Mouse (Mus musculus): Measurements from ENCODE around the gene Plxdc1.

DNA sequence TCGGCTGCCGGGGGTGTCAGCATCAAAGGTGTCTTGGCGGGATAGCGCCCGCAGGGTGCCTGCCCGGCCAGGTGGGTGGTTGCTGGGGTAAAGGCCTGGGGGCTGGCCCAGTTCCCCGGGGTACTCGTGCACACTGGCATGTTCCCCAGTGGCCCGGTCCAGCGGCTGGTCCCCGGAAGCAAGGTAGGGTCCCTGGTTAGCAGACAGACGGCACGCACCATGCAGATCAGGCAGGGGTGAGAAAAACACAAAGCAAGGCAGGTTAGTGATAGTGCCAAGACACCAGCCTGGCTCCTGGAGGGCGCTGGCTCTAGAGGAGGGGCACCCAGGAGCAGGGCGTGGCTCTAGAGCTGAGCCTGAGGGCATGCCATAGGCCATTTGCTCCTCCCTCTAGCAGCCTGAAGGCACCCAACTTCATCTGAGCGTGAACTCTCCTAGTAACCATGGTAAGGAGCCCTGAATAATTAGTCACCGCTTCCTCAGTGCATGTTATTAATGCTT, 17.0 kb upstream of the Plxdc1 start:
- TF ChIP-seq CTCF (IDR thresholded peaks at IDR 0.05; ENCODE audit: low read depth, low read length) (no peak), TAL1 (conservative IDR thresholded peaks at IDR 0.05; ENCODE audit: low read depth, low read length) (no peak), GATA1 (IDR thresholded peaks at IDR 0.05; ENCODE audit: borderline replicate concordance, low read length) (no peak), POLR2AphosphoS5 (IDR thresholded peaks at IDR 0.05; ENCODE audit: insufficient replicate concordance, low read depth, low read length) (no peak)

Measured in G1E (cell line).